Mouse (Mus musculus) mouse embryonic stem cell (cell line): ENCODE results near the gene Nkiras2.
"Not testable (repeated sequence)": the region's sequence is repeated elsewhere in the genome, so short reads cannot be mapped to it uniquely, and the experiment has no call there.

Source experiments
- in situ Hi-C, 2 experiments: fragments of 300-500 bp; cut with MboI; formaldehyde crosslinking; loops; 1 replicate in 1 of 2; 3 replicates in 1 of 2; pipeline ENCODE4 v1.14.3; 2019 to 2020; ENCODE audit warnings: low sequenced_read_pairs in 2 of 2, low pct_unique_long_range_greater_than_20kb in 1 of 2, mixed read lengths in 1 of 2; ENCODE audit not compliant: unreplicated experiment in 1 of 2

The Nkiras2 gene

DNA sequence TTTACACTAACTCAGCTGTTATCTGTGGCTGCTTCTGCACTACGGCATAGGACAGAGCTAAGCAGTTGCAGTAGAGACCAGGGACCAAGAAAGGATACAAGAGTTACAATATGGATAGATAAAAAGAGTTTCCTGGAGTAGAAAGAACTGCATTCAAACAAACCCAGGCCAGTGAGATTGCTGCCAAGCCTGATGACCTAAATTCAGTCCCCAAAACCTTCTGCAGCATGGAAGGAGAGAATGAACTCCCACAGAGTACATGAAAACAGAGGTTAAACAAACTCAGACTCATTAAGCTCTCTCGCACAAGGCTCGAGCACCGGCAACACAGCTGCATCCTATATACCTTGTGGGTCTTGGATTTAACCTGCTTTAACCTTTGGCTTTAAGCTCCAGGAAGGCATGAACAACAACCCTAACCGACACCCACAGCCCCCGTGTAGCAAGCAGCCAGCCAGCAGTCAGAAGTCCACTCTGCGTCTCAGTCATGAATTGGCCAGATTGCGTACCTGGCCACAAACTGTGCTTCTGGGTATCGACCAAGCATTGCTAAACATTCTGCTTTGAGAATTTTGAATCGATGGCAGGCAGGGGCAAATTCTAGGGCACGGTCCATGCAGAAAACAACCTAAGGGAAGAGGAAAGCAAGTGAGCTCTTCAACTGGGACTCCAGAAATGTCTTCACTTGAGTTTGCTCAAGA, 26.5 kb upstream of the Nkiras2 start:
- in situ Hi-C loops, result no loop called here

DNA sequence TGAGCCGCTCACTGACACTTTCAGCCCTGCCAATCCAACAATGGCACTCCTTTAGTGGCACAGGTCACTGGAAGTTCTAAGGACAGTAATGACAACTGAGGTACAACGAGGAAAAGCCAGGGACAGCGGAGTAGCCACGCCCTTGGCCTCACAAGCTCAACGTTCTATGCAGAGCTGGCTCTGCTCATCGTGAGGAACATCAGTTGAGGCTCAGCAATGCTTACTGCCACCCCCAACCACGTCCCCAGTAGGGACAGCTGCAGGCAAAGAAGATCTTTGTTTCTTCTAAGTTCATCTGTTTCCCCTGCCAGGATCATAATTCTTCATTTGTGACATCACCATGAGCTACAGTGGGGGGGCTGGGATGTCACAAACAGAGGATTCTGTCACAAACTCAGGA, 24.4 kb upstream of the Nkiras2 start:
- in situ Hi-C loops, result no loop called here

DNA sequence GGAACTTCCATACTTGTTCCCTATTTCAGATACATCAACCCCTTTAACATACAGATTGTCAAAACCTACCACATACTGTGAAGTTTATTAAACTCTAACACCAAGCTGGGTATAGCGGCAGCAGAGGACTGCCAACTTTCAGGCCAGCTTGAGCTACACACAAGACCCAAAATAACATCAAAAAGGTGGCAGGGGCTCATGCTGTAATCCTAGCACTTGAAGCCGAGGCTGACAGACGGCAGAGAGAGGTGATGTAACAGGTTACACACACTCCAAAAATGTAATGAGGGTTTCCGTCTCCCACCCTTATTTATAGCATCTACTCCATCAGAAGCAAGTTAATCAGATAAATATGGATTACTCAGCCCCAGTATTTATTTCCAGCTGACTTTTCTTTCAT, 23.5 kb upstream of the Nkiras2 start:
- in situ Hi-C loops, result no loop called here

DNA sequence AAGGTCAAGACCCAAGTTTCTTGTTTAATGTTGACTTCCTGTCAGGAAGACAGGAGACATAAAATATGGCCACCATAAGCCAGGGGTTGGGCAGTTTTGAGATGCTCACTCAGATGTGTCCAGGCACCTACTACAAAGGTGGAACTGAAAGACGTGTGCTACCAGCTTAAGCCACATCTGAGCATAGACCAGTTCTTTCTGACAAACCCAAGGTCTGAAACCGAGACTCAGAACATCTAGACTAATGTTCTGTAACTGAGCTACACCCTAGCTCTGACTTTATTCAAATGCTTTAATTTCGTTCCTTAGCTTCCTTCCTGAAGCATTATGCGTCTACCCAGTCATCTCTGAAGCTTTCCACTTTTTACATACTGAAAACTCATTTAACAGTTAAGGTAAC, 21.0 kb upstream of the Nkiras2 start:
- in situ Hi-C loops, result no loop called here

DNA sequence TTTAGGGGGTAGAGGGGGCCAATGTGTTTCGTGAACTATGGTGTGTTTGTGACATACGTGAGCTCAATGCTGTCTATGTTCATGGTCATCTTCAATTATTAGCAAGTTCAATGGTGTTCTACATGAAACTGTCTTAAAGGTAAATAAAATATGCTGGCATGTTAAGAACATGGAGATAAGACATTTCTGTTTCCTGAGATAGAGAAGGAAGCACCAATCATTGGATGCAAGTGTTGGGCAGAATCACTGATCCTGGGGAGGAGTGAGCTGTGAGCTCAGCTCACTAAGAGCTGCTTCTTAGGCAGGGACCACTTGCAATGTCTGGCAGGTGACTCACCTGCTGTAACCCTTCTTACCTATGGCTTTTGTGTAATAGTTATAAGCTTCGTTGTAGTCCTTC, 17.7 kb upstream of the Nkiras2 start:
- in situ Hi-C loops, result no loop called here

DNA sequence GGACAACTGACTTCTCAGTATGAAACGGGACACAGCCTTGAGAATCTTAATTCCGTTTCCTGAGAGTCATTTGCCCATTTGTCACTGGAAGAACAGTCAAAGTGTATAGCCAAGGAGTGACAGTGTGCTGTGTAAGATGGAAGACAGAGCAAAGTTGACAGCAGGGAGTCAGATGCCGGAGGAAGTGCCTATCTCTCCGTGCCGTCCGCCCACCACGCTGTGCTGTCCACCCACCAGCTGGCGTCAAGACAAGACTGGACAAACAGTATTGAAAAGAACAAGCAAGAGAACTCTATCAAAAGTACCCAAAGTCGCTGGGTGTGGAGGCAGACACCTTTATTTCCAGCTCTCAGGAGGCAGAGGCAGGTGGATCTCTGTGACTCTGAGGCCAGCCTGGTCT, 15.9 kb upstream of the Nkiras2 start:
- in situ Hi-C loops, result no loop called here

DNA sequence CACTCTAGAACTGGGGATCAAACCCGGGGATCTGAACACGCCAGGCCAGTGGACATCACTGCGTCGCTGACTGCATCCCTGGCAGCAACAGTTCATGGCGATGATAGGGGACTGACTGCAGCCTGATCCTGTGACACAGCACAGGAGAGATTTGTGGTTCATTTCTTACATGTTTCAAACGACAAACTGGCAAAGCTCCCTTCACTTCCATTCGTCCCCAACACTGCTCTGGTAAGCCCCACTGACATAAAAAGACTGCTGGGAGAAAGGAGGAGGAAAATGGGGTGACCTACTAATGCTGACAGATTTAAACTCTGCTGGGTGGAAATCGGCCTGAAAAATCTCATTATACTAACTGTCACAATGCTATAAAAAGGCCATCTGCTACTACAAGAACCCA, 15.2 kb upstream of the Nkiras2 start:
- in situ Hi-C loops, result no loop called here

DNA sequence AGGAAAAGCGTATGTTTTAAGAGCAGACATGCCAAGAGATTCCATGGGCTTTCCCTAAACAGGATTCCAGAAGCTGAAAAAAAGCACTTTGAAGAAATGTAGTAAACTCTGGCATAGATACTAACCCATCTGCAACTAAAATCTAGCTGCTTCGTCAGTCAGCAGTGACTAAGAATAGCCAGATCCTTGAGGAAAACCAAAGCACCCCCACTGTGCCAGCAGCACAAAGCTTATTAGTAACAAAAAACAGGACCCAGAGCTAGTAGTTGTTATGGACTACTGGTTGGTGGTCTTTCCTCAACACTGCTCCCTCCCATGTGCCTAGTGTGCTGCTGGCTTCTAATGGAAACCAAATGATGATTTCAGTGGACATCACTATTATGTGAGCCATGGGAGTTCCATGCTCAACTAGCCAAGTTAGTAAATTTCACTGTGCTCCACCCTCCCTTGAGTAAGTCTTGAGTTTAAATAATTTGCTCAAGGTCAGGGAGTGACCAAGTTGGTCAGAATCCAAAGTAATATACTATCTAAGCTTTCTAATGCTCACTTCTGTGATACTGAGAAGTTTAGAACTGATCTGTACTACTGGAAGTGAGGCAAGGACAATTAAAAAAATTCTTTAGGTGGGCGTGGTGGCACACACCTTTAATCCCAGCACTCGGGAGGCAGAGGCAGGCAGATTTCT, 14.6 kb upstream of the Nkiras2 start:
- in situ Hi-C loops, result no loop called here

DNA sequence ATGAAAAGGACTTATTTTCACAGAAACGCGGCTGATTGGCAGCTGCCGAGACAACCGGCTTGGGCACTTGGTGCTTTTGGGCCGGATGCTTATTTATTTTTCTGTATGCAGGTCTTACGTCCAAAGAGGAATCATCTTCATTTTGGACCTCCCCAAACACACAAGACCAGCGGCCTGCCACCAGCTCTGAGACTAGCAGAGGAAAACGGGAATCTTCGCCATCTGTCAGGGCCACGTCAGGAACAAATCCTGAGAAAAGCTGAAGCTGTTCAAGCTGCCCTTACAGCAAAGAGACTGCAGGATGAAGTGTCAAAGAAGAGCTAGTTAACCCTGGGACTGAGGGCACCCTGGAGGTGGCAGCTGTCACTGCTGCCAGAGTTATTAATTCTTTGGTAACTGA, 13.6 kb upstream of the Nkiras2 start:
- in situ Hi-C loops, result no loop called here

DNA sequence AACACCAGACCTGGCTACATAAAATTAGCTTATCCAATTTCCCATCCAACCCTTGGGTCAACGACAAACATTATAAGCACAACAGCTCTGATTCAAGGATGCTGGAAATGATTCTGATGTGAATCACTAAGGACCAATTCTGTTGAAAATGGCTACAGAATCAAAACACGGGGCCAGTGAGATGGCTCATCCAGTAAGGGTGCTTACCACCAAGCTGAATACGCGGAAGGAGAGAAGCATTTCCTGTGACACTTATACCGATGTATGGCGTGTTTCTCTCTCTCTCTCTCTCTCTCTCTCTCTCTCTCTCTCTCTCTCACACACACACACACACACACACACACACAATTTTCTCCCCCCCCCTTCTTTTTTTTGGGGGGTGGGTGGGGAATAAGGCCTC, 11.9 kb upstream of the Nkiras2 start:
- in situ Hi-C loops, result no loop called here

DNA sequence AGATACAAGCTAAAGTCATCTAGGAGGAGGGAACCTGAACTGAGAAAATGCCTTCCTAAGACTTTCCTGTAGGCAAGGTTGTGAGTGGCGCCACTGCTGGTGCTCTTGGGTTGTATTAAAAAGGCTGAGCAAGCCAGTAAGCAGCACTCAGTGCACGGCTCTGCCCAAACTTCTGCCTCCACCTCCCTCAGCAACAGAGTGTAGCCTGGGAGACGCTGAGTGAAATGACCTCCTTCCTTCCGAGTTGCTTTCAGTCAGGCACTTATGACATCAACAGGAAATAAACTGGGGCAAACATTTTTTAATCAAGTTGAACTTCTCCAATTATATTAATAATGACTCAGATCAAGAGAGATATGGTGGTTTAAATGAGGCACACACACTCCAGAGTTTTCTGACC, 10.2 kb upstream of the Nkiras2 start:
- in situ Hi-C loops, result no loop called here

DNA sequence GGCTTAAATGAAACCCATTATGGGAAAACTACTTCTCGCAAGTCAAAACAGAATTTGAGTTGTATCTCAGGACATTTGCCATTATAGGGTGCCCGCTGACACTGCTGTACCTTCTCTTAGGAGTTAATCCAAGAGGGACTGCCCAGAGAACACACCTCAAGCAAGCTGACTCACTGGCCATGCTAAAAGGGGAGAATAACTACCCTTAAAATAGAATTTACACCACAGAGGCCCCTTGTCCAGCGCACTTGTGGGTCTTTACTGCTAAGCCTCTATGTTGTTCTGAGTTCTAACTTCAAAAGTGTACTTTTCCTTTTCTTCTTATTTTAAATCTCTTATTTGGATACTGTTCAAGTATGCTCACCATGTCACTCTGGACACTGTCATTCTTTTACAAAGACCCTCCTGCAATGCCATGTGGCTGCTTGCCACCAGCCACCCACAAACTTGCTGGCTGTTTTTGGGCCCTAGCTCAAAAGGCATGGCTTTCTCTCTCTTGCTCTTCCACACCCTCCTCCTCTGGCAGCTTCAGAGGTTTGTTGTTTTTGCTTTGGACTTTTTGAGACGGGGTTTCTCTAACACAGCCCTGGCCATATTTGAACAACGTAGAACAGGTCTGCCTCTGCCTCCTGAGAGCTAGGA, 9.6 kb upstream of the Nkiras2 start:
- in situ Hi-C loops, result no loop called here

DNA sequence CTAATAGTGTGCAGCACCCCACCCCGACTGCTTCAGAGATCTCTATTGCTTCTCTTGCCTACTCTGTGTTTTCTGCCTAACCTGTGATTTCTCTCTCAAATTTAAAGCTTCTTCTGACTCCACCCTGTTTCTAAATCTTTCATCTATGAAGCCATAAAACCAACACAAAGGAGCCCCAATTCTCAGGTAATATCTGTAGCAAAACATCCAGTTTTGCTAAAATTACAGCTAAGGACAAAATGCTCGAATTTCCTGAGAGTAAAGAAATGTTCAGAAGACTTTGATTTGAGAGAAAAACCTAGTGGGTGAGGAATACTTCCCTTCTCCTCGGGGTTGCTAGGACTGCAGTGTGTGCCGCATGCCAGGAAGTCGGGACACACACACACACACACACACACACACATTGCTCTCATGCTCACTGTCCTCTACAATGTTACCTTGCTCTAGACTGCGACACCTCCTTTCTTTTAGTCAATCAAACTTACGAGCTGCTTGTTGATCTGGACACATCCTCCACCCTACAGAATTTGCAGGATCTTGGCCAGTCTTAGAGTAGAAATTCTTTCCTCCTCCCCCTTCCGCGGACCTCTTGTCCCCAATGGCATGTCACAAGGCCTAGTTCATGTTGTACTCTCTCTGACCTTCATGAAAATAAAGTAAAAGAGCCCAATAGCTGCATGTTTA, 8.9 kb upstream of the Nkiras2 start:
- in situ Hi-C loops, result no loop called here

DNA sequence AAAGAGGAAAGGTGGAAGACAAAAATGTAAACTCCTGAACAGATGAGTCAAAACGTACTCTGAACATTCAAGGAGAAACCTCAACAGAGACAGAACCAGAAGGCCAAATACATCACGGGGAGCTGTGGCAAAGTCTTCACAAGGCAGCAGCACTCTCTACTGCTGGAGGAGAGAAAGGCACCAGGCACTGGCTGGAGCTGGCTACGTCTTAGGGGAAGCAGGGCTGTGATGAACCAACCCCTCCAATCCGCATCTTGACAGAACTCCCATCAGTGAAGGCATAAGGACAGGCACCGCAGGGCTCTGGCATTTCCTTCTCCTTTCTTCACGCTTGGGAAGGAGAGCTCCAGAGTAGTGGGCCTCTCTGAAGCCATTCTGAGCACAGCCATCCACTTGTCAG, 7.4 kb upstream of the Nkiras2 start:
- in situ Hi-C loops, result no loop called here

DNA sequence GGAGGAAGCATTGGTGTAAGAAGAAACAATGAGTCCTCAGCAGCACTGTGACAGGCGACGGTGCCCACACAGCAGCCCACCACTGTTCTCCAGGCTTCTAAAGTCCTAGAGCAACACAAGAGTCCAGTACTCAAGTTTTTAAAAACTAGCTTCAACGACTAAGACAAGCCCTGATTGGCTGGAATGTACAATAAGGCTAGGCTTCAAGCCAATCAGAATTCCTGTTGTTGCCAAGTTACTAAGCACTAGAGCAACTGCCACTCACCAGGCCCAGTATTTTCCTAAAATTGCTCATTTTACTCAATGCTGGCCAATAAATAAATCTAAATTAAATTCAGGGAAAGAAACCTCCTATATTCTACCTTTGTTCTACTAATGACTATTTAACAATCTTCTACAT, 5.8 kb upstream of the Nkiras2 start:
- in situ Hi-C loops, result no loop called here

DNA sequence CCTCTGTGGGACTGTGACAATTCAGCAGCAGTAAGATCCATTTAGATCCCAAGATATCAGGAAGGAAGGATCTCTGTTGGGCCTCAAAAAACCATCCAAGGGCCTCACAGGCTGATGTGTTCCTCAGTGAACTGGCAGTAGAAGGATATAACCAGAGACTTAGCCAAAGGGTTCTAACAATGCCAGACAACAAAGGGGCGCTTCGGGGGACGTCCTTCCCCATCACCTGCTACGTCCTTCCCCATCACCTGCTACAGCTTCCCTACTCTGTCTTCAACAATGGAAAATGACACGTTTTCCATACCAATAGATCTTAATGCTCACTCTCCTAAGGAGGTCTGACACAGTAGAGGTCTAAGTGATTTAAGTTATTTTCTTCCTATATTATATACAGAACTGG, 2.7 kb upstream of the Nkiras2 start:
- in situ Hi-C loops, result no loop called here

DNA sequence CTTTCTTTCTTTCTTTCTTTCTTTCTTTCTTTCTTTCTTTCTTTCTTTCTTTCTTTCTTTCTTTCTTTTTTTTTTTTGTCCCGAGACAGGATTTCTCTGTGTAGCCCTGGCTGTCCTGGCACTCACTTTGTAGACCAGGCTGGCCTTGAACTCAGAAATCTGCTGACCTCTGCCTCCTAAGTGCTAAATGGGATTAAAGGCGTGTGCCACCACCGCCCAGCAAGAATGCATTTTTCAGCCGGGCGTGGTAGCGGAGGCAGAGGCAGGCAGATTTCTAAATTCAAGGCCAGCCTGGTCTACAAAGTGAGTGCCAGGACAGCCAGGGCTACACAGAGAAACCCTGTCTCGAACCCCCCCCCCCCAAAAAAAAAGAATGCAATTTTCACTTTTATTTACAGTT, 2.2 kb upstream of the Nkiras2 start:
- in situ Hi-C loops, result not testable (repeated sequence)

DNA sequence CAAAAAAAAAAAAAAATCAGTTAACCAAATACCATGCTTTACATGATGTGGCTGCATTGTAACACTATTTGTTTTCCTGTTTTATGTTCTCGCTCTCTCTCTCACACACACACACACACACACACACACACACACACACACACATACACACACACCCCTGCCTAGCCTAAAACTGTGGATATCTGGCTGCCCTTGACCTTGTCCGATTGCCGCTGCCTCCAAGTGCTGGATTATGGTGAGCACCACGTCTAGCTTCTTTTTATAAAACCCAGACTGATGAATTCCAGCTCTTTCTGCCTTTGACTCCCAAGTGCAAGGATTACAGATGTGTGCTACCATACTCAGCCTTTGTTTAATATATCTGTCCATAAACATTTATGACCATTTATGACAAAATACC, 1.6 kb upstream of the Nkiras2 start:
- in situ Hi-C loops, result no loop called here

DNA sequence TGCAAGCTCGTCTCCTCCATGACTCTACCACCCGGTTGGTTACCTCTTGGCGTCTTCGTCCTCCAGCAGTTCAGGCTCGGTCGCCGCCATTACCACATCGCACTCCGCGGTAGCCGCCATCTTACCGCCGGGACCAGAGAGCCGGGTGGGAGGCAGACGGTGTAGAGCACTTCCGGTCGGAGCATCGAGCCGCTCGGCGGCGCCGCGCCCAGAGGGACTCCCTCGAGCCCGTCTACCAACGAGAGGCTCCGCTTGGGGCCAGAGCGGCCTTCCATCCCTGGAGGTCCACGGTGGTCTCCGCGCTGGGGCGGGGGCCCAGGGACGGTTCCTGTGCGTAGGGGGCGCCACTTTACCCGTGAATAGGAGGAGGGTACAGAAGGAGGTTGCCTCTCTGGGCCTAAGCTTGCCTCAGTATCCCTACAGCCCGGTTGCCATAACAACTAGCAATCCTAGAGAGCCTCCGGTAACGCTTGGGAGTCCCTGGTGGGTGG, 486 bp downstream of the Nkiras2 start:
- in situ Hi-C loops, result no loop called here
